Mouse (Mus musculus) urinary bladder, postnatal 14 days (tissue): ENCODE results near the gene Trim72.
"Not testable (repeated sequence)": the region's sequence is repeated elsewhere in the genome, so short reads cannot be mapped to it uniquely, and the experiment has no call there.

Experiments used
- DNase-seq: peaks from one replicate; pipeline ENCODE4 v3.0.0; 2021; ENCODE audit warnings: low spot score

Gene Trim72

DNA sequence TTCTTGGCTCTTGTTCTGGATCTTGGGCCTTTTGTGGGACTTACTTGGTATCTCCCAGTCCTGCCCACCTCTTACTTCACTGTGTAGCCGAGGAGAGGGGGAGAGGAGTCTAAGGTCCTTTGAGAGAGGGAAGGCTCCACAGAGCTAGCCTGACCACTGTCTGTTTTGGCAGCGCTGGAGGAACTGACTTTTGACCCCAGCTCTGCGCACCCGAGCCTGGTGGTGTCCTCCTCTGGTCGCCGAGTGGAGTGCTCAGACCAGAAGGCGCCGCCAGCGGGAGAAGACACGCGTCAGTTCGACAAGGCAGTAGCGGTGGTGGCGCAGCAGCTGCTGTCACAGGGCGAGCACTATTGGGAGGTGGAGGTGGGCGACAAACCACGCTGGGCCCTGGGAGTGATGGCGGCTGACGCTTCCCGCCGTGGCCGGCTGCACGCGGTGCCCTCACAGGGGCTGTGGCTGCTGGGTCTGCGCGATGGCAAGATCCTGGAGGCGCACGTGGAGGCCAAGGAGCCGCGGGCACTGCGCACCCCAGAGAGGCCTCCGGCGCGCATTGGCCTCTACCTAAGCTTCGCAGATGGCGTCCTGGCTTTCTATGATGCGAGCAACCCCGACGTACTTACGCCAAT, 6.1 kb downstream of the Trim72 start:
- DNase-seq = no peak

DNA sequence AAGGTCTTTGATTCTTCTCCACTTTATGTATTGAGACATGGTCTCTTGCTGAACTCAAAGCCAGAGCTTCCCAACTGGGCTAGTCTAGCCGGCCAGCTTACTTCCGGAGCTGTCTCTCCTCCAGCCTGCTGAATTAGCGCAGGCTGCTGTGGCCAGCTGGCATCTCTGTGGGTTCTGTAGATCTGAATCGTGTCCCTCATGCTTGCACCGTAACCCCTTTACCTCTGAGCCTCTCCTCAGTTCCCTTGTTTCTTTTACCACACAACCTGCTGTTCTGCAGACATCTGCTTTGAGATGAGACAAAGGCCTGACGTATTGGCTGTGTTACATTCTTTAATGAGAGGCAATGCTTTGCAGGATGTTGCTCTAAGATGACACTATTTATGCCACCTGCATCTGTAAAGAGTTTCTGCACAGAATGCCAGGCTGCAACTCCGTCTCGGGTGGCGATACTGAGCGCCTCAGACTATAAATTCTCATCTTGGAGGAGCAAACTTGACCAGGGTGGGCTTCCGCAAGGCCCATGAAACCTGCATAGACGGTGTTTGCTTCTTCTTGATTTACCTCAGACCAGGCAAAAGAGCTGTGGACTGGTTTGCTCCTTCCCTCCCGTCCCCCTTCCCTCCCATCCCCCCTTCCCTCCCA, 8.5 kb downstream of the Trim72 start:
- no peak for DNase-seq

DNA sequence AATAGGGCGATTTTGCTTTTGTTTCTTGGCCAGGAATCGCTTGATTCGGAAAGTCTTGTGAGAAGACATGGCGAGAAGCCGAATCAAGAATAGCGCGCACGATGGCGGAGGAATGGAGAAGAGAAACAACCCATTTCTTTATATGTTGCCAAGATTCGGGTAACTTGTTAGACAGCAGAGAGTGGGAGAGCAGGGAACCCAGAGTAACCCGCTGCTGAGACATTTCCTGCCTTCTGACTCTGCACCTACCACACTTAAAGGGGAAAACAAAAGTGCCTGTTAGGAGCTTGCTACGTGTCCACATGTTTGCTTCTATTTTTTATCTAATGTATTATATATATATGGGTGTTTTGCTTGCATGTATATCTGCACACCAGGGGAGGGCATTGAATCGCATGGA, 9.4 kb downstream of the Trim72 start:
- DNase-seq = no peak

DNA sequence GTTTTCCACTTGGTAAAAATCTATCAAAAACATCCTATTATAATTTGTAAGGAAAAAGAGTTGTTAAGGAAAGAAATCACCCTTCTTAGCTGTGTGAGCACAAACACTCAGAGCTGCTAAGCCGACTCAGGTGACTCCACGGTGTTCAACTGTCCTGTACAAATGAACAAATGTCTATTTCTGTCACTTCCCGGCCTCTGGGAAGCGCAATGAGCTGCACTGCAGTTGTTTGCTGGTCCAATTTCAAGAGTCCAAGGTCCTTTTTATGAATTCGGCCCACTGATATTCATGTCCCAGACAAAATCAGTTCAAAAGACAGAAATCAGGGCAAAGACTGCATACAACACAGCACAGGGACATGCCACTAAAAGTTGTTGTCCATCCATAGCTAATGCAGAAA, 12.4 kb downstream of the Trim72 start:
- not testable (repeated sequence) for DNase-seq

DNA sequence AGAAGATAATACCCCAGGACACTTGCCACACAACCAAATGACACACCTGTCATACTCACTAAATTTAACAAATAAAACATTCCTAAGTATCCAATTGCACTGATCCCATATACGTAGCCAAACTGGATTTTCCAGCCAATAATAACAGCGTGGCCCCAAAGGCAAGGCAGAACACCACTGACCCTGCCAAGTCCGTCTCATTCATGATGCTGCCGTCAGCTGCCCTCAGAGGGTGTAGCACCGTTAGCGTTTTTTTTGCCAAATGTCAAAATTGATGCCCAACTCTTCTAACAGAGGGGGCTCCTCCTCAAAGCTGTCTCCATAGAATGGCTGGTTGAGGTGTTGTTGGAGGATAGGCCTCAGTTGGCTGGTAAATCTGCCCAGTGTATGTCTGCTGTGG, 12.9 kb downstream of the Trim72 start:
- DNase-seq = no peak

DNA sequence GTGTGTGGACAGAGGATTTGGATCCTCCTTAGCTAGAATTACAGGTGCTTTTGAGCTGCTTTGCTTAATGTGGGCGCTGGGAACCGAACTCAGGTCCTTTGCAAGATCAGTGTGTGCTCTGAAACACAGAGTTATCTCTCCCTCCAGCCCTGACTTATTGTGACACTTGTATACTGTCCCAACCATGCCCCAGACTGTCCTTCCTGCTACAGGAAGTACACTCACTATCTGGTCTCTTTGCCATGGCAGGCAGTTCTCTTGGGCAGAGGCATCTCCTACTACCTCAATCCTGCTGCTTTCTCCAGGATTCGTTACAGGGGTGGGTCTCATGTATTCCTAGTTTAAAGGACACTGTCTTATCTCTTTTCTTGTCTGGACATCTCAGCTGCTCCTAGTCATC, 14.5 kb downstream of the Trim72 start:
- DNase-seq = no peak

DNA sequence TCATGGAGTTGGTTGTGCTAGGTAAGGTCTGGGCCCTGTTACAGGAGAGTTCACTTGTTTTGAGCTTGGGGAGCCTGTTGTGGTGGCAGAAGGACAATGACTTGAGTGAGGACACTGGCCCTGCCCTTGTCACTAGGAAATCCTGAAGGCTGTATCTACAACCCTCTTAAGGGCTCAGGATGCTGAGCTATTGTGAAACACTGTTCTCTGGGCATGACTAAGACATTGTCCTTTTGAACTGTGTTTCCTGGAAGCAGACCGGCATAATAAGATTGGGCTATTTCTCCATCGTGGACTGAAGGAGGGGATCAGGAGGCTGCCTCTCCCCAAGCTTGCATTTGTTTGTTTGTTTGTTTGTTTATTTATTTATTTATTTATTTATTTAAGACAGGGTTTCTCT, 15.4 kb downstream of the Trim72 start:
- no peak for DNase-seq

DNA sequence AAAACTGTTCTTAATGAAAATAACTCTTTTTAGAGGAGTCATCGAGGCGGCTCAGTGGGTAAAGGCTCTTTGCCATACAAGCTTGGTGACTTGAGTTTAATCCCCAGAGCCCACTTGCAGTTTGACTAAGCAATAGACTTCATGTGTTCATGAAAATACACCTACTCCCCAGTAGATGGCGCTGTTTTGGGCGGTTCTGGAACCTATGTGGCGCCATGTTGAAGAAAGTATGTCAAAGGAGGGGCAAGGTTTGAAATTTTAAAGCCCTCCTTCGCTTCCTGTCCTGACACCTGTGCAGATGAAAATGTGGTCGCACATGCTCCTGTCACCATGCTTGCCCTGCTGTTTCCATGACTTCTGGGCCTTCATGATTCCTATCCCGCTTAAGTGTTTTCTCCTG, 19.2 kb downstream of the Trim72 start:
- no peak for DNase-seq

DNA sequence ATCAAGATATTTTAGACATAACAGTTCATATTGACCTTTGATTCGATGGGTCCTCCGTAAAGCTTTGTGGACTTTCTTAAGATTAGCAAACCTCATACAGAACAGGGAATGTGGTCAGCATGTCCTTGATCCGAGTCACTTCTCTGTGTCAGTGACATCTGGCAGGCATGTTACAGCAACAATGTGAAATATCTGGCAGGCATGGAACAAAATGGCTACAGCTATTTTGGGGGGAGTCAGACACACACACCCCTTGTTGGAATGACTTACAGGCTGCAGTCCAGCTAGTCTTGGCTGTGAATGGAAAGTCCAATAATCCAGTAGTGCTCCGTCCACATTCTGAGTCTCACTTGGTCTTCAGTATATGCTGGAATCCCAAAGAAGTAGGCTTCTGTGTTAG, 19.8 kb downstream of the Trim72 start:
- DNase-seq = no peak

DNA sequence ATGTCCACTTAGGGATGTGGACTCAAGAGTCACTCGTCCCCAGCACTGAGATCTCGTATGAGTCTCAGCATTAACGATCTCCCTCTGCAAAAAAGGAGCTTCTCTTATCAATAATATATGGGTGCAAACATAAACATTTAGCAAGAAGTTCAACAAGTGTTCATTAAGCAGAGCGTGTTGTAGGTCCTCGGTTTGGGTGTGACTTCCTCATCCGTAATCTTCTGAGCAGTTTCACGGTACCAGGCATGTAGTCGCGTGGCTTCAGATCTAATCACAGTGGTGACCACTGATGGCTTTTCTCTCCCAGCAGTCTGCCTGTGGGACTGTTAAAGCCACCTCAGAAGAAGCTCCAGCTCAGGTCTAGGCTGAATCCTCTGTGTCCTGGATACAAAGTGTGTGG, 20.6 kb downstream of the Trim72 start:
- no peak for DNase-seq

DNA sequence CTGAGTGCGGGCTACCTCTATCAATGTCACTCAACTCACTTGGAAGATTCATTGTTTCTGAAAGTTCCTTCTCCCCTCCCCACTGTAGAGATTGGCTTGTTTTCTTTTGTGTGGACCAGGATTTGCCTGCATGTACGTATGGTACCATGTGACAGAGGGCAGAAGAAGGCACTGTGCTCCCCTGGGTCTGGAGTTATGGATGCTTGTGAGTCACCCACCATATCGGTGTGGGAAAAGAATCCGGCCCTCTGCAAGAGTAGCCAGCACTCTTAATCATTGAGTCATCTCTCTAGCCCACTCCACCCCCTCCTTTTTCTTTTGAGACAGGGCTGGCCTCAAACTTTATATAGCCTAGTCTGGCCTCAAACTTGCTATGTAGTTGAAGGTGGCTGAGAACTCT, 21.2 kb downstream of the Trim72 start:
- DNase-seq = no peak

DNA sequence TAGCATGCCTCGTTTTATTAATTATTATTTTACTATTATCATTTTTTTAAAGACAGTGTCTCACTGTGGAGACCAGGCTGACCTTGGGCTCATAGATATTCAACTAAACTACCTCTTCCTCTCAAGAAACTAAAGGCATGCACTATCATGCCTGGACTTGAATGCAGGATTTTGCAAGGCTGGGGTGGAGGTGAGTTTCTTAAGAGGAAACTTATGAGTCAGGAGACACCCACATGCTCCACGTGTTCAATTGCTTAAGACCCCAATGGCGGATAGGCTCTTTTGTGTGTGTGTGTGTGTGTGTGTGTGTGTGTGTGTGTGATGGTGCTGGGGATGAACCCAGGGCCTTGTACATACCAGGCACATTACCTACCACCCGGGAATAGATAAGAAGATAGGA, 21.6 kb downstream of the Trim72 start:
- DNase-seq = peak; percentile 52

DNA sequence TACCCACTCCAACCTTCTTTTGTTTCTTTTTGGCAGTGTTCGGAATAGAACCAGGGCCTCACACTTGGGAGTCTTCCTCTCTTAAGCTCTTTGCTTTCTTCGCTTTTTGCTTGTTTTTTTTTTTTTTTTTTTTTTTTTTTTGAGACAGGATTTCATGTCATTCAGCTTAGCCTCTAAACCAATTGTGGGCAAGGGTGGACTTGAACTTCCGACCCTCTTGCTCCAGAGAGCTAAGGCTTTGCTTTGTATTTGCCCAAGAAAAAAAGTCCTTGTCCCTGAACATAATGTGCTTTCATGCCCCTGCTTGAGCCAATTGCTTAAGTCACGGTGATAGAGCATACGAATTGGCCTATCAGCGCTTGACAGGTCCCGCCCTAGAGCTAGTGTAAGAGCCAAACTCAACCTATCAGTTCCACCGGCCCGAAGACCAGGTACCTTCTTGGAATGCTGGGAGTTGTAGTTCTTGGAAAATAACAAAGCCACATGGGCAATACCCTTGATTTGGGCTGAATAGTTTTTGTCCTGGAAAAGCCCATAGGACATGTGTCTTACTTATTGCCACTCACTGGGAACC, 27.7 kb downstream of the Trim72 start:
- peak; percentile 30 for DNase-seq

DNA sequence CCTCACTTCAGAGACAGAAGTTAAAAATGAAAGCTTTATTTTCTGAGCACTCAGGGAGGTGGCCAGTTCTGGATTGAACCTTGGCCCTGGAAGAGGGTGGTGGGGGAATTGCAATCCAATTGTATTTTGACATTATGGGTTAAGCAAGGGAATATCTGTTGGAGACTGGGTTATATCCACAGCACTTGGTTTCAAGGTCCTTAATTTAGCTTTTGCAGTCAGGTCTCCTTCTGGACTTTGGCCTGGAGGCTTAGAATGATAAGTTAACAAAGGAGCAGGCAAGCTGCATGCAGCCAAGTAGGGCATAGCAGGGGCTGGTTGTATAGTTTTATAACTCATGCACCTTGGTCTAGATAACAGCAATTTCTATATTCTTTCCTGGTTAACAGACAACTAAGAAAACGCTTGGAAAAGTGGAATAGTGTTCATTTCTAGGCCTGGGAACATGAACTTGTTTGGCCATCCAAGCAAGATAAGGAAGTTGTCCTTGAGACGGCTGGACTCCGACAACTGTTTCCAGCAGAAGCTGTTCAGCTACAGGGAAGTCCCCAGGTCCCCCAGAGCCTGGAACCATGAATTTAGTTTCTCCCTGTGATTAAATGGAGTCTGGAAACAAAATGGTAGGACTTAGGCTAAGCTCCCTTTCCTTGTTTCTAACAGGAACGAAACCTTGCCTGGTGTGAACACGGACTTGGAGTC, 28.7 kb downstream of the Trim72 start:
- no peak for DNase-seq

DNA sequence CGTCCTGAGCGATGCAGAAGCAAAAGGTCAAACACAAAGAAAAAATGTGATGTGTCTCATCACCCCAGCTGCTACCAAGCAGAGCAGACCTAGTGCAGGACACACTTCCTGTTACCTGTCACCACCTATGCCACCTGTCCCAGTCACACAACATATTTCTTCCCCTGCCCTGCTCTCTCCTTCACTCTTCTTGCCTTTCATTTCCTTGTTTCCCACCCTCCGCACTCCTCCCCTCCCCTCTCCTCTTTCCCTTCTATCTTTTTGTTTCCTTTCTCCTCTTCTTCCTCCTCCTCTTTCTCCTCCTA, 29.2 kb downstream of the Trim72 start:
- no peak for DNase-seq

DNA sequence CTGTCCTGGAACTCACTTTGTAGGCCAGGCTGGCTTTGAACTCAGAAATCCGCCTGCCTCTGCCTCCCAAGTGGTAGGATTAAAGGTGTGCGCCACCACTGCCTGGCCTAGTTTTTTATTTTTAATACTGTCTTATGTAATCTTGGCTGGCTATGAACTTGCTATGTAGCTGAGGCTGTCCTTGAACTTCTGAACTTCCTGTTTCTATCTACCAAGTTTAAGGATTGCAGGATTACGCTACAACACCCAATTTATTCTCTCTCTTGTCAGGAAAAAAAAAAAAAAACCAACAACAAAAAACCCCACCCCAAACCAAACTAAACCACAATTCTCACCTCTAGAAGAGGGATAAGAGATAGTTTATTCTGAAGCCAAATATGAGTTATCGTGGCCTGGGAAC, 29.9 kb downstream of the Trim72 start:
- DNase-seq = no peak

DNA sequence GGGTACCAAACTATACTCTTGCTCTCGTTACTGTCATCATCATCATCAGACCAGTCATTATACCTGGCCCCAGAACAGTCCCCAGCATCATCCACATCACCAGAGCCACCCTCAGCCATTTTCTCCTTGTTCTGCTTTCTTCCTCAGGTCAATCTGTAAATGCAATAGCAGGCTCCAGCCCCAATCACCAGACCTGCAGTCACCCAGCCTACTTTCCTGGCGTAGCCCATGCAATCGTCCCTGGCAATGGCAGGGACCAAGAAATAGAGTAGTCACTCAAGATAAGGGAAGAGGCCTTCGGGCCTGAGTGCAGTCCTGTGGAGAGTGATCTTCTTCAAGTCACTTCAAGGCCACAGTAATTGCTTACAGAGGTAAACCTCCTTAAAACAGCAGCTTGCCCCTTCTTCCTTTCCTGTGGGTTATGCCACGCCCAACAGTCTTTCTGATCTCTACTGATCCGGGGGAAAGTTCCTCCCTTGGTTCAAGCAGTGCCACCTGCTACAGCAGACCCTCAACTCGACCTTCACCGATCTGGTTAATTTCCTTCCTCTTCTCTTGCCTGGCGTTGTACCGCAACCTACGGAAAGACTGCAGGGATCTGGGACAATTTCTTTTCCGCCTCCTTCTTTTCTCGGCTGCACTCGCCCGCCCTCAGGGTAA, 38.5 kb downstream of the Trim72 start:
- DNase-seq = not testable (repeated sequence)

DNA sequence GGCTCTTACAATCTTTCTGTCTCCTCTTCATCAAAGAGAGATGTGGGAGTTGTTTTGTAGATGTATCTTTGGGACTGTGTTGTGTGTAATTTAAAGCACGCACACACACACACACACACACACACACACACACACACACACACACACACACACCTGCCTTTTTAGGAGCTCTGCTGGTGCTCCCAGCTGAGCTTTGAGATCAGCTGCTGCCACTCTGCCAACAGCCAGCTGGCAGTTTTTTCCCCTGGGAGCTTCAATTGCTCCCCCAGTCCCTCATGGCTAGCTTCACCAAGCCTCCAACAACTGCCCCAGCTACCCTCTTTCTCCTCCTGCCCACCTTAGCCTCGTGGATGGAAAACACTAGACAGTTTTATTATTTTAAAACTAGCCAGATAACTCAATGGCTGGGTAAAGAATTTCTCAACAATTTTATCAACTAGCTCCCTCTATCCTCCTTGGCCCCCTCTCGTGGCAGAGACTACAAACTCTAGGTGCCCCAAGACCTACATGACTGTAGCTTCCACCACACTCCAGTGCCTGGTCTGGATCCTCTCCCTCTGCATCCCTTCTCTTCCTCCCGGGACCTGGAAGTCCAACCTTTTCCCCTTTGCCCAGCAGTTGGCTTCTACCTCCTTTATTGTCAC, 40.5 kb downstream of the Trim72 start:
- peak; percentile 33 for DNase-seq

DNA sequence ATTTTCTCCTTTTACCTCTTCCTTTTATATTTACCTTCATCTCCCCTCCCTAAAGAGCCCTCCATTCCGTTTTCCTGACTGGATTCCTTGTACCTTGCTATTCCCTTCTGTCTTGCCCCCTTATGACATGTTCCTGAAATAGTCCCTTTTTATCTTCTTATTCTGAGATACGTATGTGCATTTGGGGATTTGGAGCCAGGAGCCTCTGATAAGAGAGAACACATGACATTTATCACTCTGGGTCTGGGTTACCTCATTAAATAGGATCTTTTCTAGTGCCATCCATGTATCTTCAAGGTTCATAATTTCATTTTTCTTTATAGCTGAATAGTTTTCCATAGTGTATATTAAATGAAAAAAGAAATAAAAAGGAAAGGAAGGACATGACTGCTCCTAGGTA, 41.9 kb downstream of the Trim72 start:
- DNase-seq = no peak

DNA sequence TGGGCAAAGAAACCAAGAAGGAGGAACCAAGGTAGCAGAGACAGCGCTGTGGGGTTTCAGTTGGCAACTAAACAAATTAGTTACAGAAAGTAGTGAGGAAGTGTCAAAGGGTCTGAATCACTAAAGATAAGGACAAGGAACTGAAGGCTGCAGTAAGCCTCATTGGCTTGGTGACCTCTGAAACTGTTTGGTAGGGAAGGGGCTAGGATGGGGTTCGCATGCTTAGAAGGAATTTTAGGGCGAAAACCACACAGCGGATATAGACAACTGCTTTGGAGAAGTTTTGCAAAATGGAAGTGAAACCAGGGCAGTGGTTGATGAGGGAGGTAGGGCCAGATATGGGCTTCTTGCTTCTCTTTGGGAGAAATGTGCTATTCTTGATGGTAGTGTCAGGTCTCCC, 45.1 kb downstream of the Trim72 start:
- DNase-seq = no peak

DNA sequence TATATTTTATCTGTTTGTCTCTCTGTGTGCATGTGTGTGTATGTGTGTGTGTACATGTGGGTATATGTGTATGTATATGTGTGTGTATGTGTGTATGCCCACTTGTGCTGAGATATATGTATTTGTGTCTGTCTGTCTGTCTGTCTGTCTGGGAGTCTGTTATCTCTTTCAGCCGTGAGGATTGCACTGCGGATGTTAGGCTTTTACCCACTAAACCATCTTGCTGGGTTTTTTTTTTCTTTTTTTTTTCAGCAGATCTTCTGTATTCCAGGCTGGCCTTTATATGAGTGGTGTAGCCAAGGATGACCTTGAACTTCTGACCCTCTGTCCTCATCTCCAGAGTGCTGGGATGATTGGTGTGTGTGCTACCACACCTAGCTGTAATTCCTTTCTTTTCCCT, 45.5 kb downstream of the Trim72 start:
- DNase-seq = no peak

DNA sequence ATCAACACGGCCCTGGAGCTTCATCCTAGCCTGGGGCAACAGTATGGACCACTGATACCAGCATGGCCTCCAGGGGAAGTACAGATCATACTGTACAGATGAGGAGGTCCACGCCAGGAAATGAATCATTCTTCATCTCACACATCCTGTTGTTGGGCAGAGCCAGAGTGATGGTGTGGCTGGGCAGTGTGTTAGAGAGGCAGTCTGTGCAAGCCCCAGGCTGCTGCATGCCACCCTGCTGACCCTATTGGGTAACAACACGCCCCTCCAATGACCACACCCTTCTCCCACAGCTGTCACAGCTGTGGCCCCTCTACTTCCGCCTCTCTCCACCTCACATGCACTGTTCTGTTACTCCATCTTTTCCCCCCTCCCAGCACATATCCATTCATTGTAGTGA, 47.0 kb downstream of the Trim72 start:
- no peak for DNase-seq

DNA sequence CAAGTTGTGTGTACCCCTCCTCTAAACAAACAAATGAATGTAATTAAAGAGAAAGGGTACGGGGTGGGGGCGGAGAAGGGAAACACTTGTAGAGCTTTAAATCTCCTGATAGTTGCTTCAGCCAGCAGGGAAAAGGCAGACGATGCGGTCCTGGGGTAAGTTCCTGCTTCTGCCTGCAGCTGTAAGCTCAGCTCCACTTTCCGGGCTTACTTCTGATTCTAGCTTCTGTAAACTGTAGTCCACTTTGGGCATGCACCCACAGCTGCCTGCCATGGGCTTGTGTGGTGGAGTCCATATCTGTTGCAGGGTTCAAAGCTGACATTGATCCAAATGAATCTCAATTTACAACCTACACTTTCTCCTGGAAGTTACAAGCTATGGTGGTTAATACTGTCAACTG, 49.3 kb downstream of the Trim72 start:
- no peak for DNase-seq
